Mouse (Mus musculus) hindbrain, embryonic 15.5 days (tissue): ENCODE data around the gene Stac2. TPM values are rescaled to one million over a fixed set of nuclear protein-coding genes. Genes with fewer than 3 reads are reported as not detected.

ENCODE experiments used
- ATAC-seq: fragments of 200-750 bp; cut with Nextera tagmentation; 2 replicates; pipeline ENCODE4 v1.8.0; 2017; ENCODE audit warnings: low read depth, moderate number of reproducible peaks, moderate TSS enrichment; ENCODE audit not compliant: low FRiP score
- H3K27ac ChIP-seq: fragments of 300-500 bp; sonication (generic); replicated peaks from 2 replicates; pipeline ENCODE4 v1.5.1; 2015; ENCODE audit warnings: mild to moderate bottlenecking, inconsistent platforms
- H3K27me3 ChIP-seq: fragments of 300-500 bp; sonication (generic); 2 replicates; pipeline ENCODE4 v1.6.1; 2015; ENCODE audit warnings: control low read depth, inconsistent platforms
- H3K36me3 ChIP-seq: fragments of 300-500 bp; sonication (generic); 2 replicates; pipeline ENCODE4 v1.6.1; 2015; ENCODE audit warnings: control low read depth, inconsistent platforms
- H3K4me1 ChIP-seq: fragments of 300-500 bp; sonication (generic); replicated peaks from 2 replicates; pipeline ENCODE4 v1.6.1; 2015; ENCODE audit warnings: control low read depth, inconsistent platforms
- H3K4me2 ChIP-seq: fragments of 300-500 bp; sonication (generic); 2 replicates; pipeline ENCODE4 v1.6.1; 2015; ENCODE audit warnings: moderate library complexity, mild to moderate bottlenecking, inconsistent platforms
- H3K4me3 ChIP-seq: fragments of 300-500 bp; sonication (generic); 2 replicates; pipeline ENCODE4 v1.5.1; 2015; ENCODE audit warnings: mild to moderate bottlenecking, inconsistent platforms
- H3K9ac ChIP-seq: fragments of 300-500 bp; sonication (generic); 2 replicates; pipeline ENCODE4 v1.6.1; 2015; ENCODE audit warnings: inconsistent platforms
- H3K9me3 ChIP-seq: fragments of 300-500 bp; sonication (generic); 2 replicates; pipeline ENCODE4 v1.6.1; 2016; ENCODE audit warnings: control low read depth, inconsistent platforms
- WGBS: fragments of 180-500 bp; shearing (Covaris S2); methylation state at CpG from one replicate; pipeline ENCODE4 v1.1.7; 2015; 5-methylcytosine and 5-hydroxymethylcytosine counted together
- polyA plus RNA-seq: library from polyadenylated mRNA; unstranded; fragments of >200 nt; fragmentation: Nextera tagmentation; extraction: Ambion mirVana; gene quantifications from 2 replicates; pipeline ENCODE4 v1.2.1, GENCODE M21; 2015

The Stac2 gene
- polyA plus RNA-seq = 6.4 and 9.7 TPM in 2 replicates

DNA sequence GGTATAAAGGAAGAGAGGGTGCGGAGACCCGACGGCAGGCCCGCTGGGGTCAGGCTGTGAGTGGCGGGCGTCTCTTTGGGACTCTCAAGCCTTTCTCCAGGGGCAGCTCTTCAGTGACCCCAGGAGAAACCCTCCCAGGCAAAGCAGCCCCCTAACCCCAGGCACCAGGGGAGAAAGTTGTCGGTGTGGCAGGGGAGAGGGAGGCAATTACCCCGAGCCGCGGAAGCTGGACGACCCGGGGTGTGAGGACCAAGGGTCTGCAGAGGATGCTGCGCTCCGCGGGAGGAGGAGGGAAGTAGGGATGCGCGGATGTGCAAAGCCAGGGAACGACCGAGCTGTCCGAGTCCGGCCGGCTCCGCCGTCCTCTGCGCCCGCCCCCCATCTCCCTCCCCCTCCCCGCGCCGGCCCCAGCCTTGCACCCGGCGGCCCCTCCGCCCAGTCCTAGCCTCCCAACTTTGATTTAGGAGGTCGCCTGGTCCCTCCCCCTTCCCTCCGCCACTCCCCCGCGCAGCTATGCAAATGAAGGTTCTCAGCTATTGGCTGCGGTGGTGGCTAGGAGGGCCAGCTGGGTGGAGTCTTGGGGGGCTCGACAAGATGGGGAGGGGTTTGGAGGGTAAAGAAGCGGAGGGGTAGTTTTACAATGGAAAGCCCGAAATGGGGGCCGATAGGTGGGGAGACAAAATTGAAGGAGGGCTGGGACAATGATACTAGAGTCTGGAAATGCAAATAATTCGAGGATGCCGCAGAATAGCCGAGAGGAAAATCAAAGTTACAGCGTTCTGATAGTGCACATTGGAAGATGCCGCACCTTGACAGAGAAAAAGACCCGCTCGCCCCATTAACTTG, at the start of gene Stac2:
Gene Stac2 (minus strand): TSS at position 474 of the 846 bp plus-strand sequence.
- H3K27ac ChIP-seq = peak within 1 kb of the TSS; percentile 57

DNA sequence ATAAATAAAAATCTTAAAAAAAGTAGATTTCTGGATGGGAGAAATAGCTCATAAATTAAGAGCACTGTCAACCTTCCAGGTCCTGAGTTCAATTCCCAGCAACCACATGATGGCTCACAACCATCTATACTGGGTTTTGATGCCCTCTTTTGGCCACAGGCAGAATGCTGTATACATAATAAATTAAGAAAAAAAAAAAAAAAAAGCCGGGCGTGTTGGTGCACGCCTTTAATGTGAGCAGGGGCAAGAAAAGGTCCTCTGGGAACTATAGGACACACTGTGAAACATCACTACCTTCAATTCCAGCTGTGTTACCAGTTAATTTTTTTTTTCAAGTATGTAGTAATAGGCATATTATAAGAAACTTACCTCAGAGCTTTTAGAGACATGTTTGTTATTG, 48.1 kb upstream of the Stac2 start:
- Histone ChIP-seq H3K36me3 (peaks cover 77% of the 10 kb centered on the region), H3K9ac (no peak overlapping the region), H3K4me2 (no peak overlapping the region), H3K27me3 (no peaks in the 10 kb centered on the region), H3K4me1 (no peaks in the 10 kb centered on the region), H3K27ac (no peak overlapping the region), H3K9me3 (no peaks in the 10 kb centered on the region), H3K4me3 (no peak overlapping the region)
- WGBS = 91% methylated on average over 3 of the region's 3 CpGs
- ATAC-seq = no peak

More for the DNA sequence above, at the start of gene Stac2:
- H3K27me3 ChIP-seq = peaks cover 33% of the 10 kb centered on the region
- H3K9me3 ChIP-seq = no peaks in the 10 kb centered on the region
- peak; percentile 90 for ATAC-seq
- peaks cover 25% of the 10 kb centered on the region for H3K4me1 ChIP-seq
- peak within 1 kb of the TSS; percentile 78 for H3K4me2 ChIP-seq
- H3K4me3 ChIP-seq = peak within 1 kb of the TSS; percentile 63
- peak within 1 kb of the TSS; percentile 63 for H3K9ac ChIP-seq
- no peaks in the 10 kb centered on the region for H3K36me3 ChIP-seq
- under 1% methylated on average over 32 of the region's 48 CpGs for WGBS

DNA sequence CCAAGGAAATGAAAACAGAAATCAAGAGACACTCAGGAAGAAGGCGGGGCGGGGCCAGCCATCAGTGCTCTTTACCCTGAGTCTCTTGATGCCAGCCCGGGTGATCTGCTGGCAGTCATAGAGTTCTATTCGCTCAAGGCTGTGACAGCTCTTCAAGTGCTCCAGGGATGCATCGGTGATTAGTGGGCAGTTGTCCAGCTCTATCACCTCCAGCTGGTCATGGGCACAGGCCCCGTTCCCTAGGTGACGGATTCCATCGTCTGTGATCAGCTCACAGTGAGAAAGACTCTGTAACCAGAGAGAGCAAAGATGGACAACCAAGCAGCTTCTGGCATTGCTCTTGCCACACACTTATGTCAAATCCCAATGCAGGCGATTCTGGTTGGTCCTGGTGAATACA, 37.3 kb upstream of the Stac2 start:
- Histone ChIP-seq H3K27me3 (no peaks in the 10 kb centered on the region), H3K36me3 (peaks cover 53% of the 10 kb centered on the region), H3K4me3 (no peak overlapping the region), H3K4me1 (no peaks in the 10 kb centered on the region), H3K9ac (no peak overlapping the region), H3K4me2 (no peak overlapping the region), H3K27ac (no peak overlapping the region), H3K9me3 (no peaks in the 10 kb centered on the region)
- no peak for ATAC-seq
- 77% methylated on average over 9 of the region's 9 CpGs for WGBS

DNA sequence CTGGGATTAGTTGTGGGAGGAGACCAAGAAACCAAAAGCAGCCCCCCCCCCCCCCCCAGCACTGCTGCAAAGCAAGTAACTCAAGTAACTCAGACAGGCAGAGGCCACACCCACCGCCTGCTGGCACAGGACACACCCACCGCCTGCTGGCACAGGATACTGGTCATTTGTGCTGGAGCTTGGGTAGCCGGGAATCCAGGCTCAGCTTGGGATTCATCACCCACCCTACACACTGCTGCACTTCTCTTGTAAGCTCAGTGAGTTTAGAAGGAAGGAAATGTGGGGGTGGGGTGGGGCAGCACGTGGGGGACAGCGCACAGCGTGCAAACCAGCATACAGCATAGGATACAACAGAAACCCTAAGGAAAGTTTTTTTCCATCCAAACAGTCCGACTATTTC, 35.0 kb upstream of the Stac2 start:
- Histone ChIP-seq H3K27ac (no peak overlapping the region), H3K27me3 (no peaks in the 10 kb centered on the region), H3K4me3 (no peak overlapping the region), H3K36me3 (peaks cover 44% of the 10 kb centered on the region), H3K4me2 (no peak overlapping the region), H3K4me1 (no peaks in the 10 kb centered on the region), H3K9me3 (no peaks in the 10 kb centered on the region), H3K9ac (no peak overlapping the region)
- ATAC-seq = no peak
- WGBS = 46% methylated on average over 7 of the region's 7 CpGs

DNA sequence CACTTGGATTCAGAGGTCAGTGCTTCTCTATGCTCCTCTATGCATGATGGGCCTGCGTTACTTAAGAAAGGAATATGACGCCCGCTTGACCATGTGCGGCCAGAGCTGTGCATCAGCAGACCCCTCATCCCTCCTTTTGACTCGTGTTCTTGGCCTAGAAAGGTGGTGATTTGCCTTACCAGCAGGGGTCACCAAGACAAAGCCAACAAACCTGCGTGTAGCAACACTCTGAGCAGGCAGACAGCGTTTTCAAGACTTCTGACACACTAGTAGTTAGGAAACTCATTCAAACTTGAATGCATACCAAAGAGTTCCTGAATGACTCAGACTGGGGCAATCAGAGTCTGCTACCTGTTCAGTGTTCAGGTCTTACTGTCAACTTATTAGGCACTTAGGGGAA, 33.3 kb upstream of the Stac2 start:
- Histone ChIP-seq H3K27ac (no peak overlapping the region), H3K4me1 (no peaks in the 10 kb centered on the region), H3K27me3 (no peaks in the 10 kb centered on the region), H3K36me3 (peaks cover 29% of the 10 kb centered on the region), H3K9me3 (no peaks in the 10 kb centered on the region), H3K9ac (no peak overlapping the region), H3K4me2 (no peak overlapping the region), H3K4me3 (no peak overlapping the region)
- 76% methylated on average over 7 of the region's 7 CpGs for WGBS
- ATAC-seq = no peak

DNA sequence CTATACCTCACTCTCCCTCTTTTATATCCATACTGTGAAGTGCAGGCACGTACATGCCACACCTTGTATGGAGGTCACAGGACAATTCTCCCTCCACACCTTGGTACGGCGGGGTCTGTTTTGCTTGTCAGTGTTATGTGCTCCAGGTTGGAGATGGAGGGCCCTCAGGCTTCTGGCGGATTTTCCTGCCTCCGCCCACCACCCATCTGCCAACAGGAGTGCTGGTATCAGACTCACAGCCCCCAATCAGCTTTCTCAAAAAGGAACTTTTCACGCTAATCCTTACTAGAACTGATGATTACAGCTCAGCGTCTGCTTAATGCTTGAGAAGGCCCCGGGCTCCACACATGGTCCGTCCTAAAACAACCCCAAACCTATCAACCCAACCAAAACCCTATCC, 32.9 kb upstream of the Stac2 start:
- ATAC-seq = no peak
- H3K4me3 ChIP-seq = no peak overlapping the region
- WGBS = 94% methylated on average over 9 of the region's 9 CpGs

DNA sequence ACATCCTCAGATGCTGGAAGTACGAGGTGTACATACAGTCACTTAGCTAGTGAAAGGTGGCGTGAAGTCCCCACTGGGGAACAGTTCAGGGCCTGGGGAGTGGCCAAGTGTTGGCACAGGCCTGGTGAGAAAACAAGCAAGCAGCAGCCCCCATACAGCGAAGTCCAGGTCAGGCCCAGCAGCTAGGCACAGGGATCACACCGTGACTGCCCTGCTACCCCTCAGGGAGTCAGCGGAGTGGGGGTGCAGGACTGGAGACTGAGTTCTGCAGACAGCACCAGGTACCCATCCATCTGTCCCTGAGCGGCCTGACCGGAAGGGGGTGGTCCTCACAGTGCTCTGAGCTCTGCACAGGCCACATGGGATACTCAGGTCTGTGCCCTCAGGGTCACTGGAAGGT, 29.5 kb upstream of the Stac2 start:
- Histone ChIP-seq H3K9ac (no peak overlapping the region), H3K9me3 (no peaks in the 10 kb centered on the region), H3K27ac (no peak overlapping the region), H3K4me1 (no peaks in the 10 kb centered on the region), H3K36me3 (no peaks in the 10 kb centered on the region; the same call in 1 of the 2 replicates), H3K4me2 (no peak overlapping the region), H3K4me3 (no peak overlapping the region), H3K27me3 (no peaks in the 10 kb centered on the region)
- 87% methylated on average over 7 of the region's 7 CpGs for WGBS
- no peak for ATAC-seq

More for the DNA sequence above, 32.9 kb upstream of the Stac2 start:
- Histone ChIP-seq H3K27ac (no peak overlapping the region), H3K9ac (no peak overlapping the region), H3K4me1 (no peaks in the 10 kb centered on the region), H3K27me3 (no peaks in the 10 kb centered on the region), H3K4me2 (no peak overlapping the region), H3K36me3 (peaks cover 25% of the 10 kb centered on the region), H3K9me3 (no peaks in the 10 kb centered on the region)

DNA sequence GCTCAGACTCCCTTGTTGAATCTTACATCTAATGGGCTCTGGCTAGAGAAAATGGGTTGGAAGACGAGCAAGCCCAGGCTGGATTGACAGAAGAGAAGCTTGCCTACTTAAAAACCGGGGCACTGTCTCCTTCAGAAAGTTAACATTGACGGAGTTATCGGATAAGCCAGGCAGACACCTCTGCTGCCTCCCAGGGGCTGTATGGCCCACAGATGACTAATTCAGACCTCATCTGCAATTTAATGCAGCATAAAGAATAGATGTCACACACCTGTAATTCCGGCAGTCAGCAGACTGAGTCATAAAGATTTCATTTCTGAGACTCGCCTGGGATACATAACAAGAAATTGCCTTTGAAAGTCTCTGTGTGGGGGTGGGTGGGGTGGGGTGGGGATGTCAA, 27.2 kb upstream of the Stac2 start:
- Histone ChIP-seq H3K4me3 (no peak overlapping the region), H3K4me2 (no peak overlapping the region), H3K9ac (no peak overlapping the region), H3K27me3 (no peaks in the 10 kb centered on the region), H3K4me1 (peaks cover 3% of the 10 kb centered on the region; the same call in 1 of the 2 replicates), H3K36me3 (no peaks in the 10 kb centered on the region), H3K9me3 (no peaks in the 10 kb centered on the region), H3K27ac (no peak overlapping the region)
- WGBS = 71% methylated on average over 6 of the region's 6 CpGs
- no peak for ATAC-seq

DNA sequence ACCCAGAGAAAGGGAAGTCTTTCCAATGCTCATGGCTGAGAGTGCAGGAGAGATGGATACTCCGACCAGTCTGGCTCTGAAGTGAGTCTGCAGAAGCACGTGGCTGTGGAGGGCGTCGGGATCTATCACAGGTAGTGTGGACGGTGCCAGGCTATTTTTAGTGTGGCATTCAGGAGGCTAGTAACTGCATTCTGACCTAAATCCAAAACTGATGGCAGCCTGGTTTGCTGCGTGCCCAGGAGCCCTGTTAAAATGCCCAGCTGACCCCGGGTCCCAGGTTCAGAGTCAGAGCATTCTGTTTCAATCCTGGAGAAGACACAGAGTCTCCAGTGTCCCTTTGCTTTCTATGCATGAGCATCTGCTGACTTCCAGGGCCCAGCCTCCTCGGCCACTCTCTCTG, 23.8 kb upstream of the Stac2 start:
- ATAC-seq = no peak
- no peak overlapping the region for H3K4me3 ChIP-seq
- H3K4me2 ChIP-seq = no peak overlapping the region
- H3K27me3 ChIP-seq = no peaks in the 10 kb centered on the region
- no peak overlapping the region for H3K9ac ChIP-seq
- no peaks in the 10 kb centered on the region for H3K36me3 ChIP-seq
- H3K9me3 ChIP-seq = no peaks in the 10 kb centered on the region
- H3K27ac ChIP-seq = no peak overlapping the region
- peaks cover 3% of the 10 kb centered on the region; the same call in 1 of the 2 replicates for H3K4me1 ChIP-seq
- WGBS = 81% methylated on average over 8 of the region's 8 CpGs

DNA sequence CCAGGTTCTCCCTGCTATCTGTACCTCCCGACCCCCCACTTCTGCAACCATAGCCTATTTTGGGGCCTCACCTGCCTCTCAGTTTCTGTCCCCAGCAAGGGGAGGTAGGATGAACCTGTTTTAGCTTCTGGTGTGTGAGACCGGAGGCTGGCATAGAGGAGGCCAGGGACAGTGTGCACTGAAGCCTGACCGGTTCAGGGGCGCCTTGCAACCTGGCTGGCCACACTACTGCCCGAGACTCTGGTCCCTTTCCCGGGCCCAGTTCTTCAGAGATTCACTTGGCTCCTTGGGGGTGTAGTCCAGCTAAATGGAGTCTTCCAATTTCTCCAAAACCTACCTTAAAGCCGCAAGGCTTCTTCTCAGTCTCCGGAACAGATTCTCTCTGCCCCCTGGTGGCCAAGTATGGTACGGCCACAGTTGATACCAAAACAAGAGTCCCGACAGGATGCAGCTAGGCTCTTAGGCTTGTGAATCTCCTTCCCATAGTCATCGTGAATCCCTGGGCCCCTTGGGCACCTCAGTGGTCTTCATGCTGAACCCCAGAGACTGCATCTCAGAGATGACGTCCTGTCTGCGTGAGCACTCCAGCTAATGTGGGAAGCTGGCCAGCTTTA, 22.0 kb upstream of the Stac2 start:
- whole genome bisulfite sequencing = 20% methylated on average over 13 of the region's 13 CpGs
- Histone ChIP-seq H3K4me2 (peak overlapping the region; percentile 30; the same call in 1 of the 2 replicates), H3K4me3 (no peak overlapping the region), H3K27me3 (no peaks in the 10 kb centered on the region), H3K4me1 (peaks cover 3% of the 10 kb centered on the region; the same call in 1 of the 2 replicates), H3K9me3 (no peaks in the 10 kb centered on the region), H3K36me3 (no peaks in the 10 kb centered on the region), H3K9ac (no peak overlapping the region), H3K27ac (no peak overlapping the region)
- ATAC-seq = peak; percentile 56

DNA sequence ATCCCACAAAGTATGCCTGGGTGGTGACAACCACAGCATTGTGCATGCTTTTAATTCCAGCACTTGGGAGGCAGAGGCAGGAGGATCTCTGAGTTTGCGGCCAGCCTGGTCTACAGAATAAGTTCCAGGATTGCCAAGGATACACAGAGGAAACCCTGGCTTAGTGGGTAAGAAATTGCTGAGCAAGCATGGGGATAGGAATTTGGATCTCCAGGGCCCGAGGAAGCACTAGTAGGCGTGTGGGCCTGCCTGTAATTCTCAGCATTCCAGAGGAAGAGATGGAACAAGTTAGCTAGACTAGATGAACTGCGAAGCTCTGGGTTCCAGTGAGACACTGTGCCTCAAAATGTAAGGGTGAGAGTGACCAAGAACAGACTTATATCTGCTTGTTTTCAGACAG, 20.2 kb upstream of the Stac2 start:
- no peak overlapping the region for H3K27ac ChIP-seq
- no peaks in the 10 kb centered on the region for H3K9me3 ChIP-seq
- H3K27me3 ChIP-seq = no peaks in the 10 kb centered on the region
- H3K9ac ChIP-seq = no peak overlapping the region
- 92% methylated on average over 4 of the region's 4 CpGs for whole genome bisulfite sequencing
- no peak for ATAC-seq
- H3K4me2 ChIP-seq = no peak overlapping the region
- no peaks in the 10 kb centered on the region for H3K36me3 ChIP-seq
- H3K4me1 ChIP-seq = peaks cover 3% of the 10 kb centered on the region; the same call in 1 of the 2 replicates
- no peak overlapping the region for H3K4me3 ChIP-seq

DNA sequence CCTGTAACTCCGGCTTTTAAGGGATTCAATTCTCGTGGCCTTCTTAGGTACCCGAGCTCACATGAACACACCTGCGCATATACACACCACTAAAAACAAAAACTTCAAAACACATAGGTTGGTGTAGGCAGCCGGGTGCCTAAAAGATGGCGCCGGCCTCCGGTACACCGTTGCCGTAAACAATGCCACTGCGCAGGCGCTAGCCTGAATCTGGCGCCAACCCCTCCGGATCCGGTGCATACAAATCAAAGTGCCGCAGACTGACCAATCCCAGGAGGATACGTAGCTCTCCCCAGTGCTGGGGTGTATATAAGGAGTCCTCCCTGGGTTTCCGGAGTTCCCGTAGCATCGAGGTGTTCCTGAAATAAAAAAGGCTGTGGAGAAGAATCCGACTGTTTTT, 14.0 kb upstream of the Stac2 start:
- H3K4me3 ChIP-seq = no peak overlapping the region
- no peaks in the 10 kb centered on the region for H3K4me1 ChIP-seq
- no peak for ATAC-seq
- H3K27me3 ChIP-seq = no peaks in the 10 kb centered on the region
- H3K27ac ChIP-seq = no peak overlapping the region
- no peak overlapping the region for H3K9ac ChIP-seq
- WGBS = 95% methylated on average over 21 of the region's 21 CpGs
- H3K4me2 ChIP-seq = no peak overlapping the region
- no peaks in the 10 kb centered on the region for H3K9me3 ChIP-seq
- H3K36me3 ChIP-seq = no peaks in the 10 kb centered on the region
